Mouse (Mus musculus) limb, embryonic 10.5 days (tissue): Measurements from ENCODE around the gene Opa1. TPM values are rescaled to one million over a fixed set of nuclear protein-coding genes. Genes with fewer than 3 reads are reported as not detected.

Experiments
- DNase-seq: peaks from one replicate; pipeline ENCODE4 v3.0.0-alpha.2; 2017; ENCODE audit warnings: low spot score
- H3K27ac ChIP-seq: fragments of 300-500 bp; sonication (generic); 2 replicates; pipeline ENCODE4 v1.5.1; 2016; ENCODE audit warnings: mild to moderate bottlenecking
- H3K27me3 ChIP-seq: fragments of 300-500 bp; sonication (generic); 2 replicates; pipeline ENCODE4 v1.6.1; 2016; ENCODE audit warnings: low read depth, mild to moderate bottlenecking; ENCODE audit not compliant: poor library complexity, severe bottlenecking
- H3K36me3 ChIP-seq: fragments of 300-500 bp; sonication (generic); 2 replicates; pipeline ENCODE4 v1.6.1; 2016; ENCODE audit warnings: mild to moderate bottlenecking, moderate library complexity
- H3K4me1 ChIP-seq: fragments of 300-500 bp; sonication (generic); 2 replicates; pipeline ENCODE4 v1.6.1; 2016
- H3K4me3 ChIP-seq: fragments of 300-500 bp; sonication (generic); 2 replicates; pipeline ENCODE4 v1.5.1; 2016; ENCODE audit warnings: mild to moderate bottlenecking, moderate library complexity
- H3K9me3 ChIP-seq: fragments of 300-500 bp; sonication (generic); replicated peaks from 2 replicates; pipeline ENCODE4 v1.6.1; 2016; ENCODE audit warnings: mild to moderate bottlenecking
- WGBS: fragments of 180-500 bp; shearing (Covaris S2); methylation state at CpG from one replicate; pipeline ENCODE4 v1.1.7; 2016; 5-methylcytosine and 5-hydroxymethylcytosine counted together
- polyA plus RNA-seq: library from polyadenylated mRNA; unstranded; fragments of >200 nt; fragmentation: Nextera tagmentation; extraction: Ambion mirVana; gene quantifications from 2 replicates; pipeline ENCODE4 v1.2.1, GENCODE M21; 2016

Gene Opa1
- polyA plus RNA-seq, 1 experiment from 2014 or later, result 40.4 TPM

DNA sequence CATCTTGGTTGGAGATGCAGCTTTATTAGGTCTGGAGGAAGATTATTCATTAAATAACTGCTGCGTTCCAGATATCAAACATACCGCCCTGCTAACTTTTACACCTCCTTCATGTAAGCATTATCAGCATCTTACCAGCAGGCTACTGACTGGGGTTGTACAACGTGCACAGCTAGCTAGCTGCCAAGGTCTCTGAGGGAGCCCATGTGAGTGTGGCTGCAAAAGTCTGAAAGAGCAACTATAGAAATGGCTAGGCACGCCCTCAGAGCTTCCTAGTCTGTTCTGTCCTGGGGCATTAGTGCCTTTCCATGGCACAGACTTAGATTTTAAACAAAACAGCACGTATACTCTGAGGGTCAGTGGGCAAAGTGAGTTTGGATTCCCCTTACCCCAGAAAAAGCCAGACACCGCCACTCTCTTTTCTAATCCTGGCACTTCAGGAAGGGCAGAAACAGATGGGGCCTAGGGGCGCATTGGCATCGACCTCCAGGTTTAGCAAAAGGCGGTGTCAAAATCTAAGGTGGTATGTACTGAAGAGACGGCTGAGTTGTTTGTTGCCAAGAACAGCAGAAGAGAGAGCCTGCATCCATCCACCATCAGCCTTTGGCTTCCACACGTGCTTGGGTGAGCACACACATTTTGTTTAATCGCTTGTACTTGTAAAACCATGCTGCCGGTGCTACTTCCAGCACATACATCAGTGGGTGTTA is 80.1 kb downstream of the Opa1 start:
- Histone ChIP-seq H3K27ac (no peak overlapping the region), H3K4me3 (no peak overlapping the region), H3K9me3 (no peaks in the 10 kb centered on the region), H3K36me3 (no peaks in the 10 kb centered on the region), H3K27me3 (0 out of 2 replicates have a peak, but pooled peaks cover 26% of the 10 kb centered on the region), H3K4me1 (peaks cover 11% of the 10 kb centered on the region)
- no peak for DNase-seq
- whole genome bisulfite sequencing, result 89% methylated on average over 13 of the region's 13 CpGs

- WGBS, result 86% methylated on average over 6 of the region's 6 CpGs
- no peak overlapping the region for H3K4me3 ChIP-seq
- peaks cover 26% of the 10 kb centered on the region; the same call in 1 of the 2 replicates for H3K27me3 ChIP-seq
Observed at GRCm38 (mm10) chr16:29663042-29663758, 84.1 kb downstream of the Opa1 start.

DNA sequence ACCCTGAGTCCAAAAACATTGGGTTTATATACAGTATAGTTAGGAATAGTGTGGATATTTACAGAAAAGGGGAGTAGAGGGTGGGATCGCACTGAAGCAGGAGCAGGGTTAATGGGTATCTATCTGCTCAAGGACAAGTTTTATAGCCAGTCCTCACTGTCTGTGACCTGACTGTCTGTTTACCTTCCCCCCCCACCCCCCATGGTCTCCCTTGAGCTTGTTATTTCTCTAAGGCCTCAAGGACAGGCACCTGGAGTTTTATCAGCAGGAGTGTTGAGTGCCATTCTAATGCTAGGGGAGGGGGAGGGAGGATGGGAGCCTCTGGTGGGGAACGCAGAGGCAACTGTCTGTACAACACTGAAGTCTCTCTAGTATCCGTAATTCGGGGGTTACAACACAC is 85.3 kb downstream of the Opa1 start:
- H3K4me3 ChIP-seq, result no peak overlapping the region
- H3K4me1 ChIP-seq, result peaks cover 16% of the 10 kb centered on the region
- H3K27me3 ChIP-seq, result peaks cover 25% of the 10 kb centered on the region; the same call in 1 of the 2 replicates
- WGBS, result 39% methylated on average over 4 of the region's 4 CpGs
- no peaks in the 10 kb centered on the region for H3K9me3 ChIP-seq
- no peaks in the 10 kb centered on the region for H3K36me3 ChIP-seq
- no peak for DNase-seq
- no peak overlapping the region for H3K27ac ChIP-seq

More at GRCm38 (mm10) chr16:29663042-29663758, 84.1 kb downstream of the Opa1 start:
- H3K27ac ChIP-seq, result no peak overlapping the region
- no peaks in the 10 kb centered on the region for H3K9me3 ChIP-seq
- DNase-seq, result no peak
- no peaks in the 10 kb centered on the region for H3K36me3 ChIP-seq
- H3K4me1 ChIP-seq, result peaks cover 18% of the 10 kb centered on the region

GRCm38 (mm10) chr16:29666991-29667701 is 88.0 kb downstream of the Opa1 start:
- Histone ChIP-seq H3K36me3 (no peaks in the 10 kb centered on the region), H3K4me1 (peaks cover 16% of the 10 kb centered on the region), H3K27me3 (peaks cover 9% of the 10 kb centered on the region; the same call in 1 of the 2 replicates), H3K9me3 (no peaks in the 10 kb centered on the region), H3K4me3 (no peak overlapping the region), H3K27ac (peak overlapping the region; percentile 7)
- WGBS, result 31% methylated on average over 17 of the region's 17 CpGs
- peak; percentile 44 for DNase-seq

- Histone ChIP-seq H3K27me3 (peaks cover 8% of the 10 kb centered on the region; the same call in 1 of the 2 replicates), H3K27ac (peak overlapping the region; percentile 7; the same call in 1 of the 2 replicates), H3K4me1 (peaks cover 16% of the 10 kb centered on the region), H3K9me3 (no peaks in the 10 kb centered on the region), H3K4me3 (no peak overlapping the region), H3K36me3 (no peaks in the 10 kb centered on the region)
- WGBS, result 33% methylated on average over 5 of the region's 5 CpGs
- no peak for DNase-seq
Observed at GRCm38 (mm10) chr16:29667702-29668061, 88.5 kb downstream of the Opa1 start.

GRCm38 (mm10) chr16:29668451-29668850 is 89.3 kb downstream of the Opa1 start:
- WGBS, result 96% methylated on average over 12 of the region's 12 CpGs
- no peaks in the 10 kb centered on the region for H3K9me3 ChIP-seq
- peaks cover 16% of the 10 kb centered on the region for H3K4me1 ChIP-seq
- no peak overlapping the region for H3K4me3 ChIP-seq
- no peak for DNase-seq
- no peak overlapping the region for H3K27ac ChIP-seq
- H3K36me3 ChIP-seq, result no peaks in the 10 kb centered on the region
- peaks cover 1% of the 10 kb centered on the region; the same call in 1 of the 2 replicates for H3K27me3 ChIP-seq

- Histone ChIP-seq H3K9me3 (no peaks in the 10 kb centered on the region), H3K27me3 (no peaks in the 10 kb centered on the region; the same call in 1 of the 2 replicates), H3K4me3 (no peak overlapping the region), H3K27ac (no peak overlapping the region), H3K4me1 (peaks cover 12% of the 10 kb centered on the region), H3K36me3 (no peaks in the 10 kb centered on the region)
- WGBS, result 100% methylated on average over 3 of the region's 3 CpGs
- DNase-seq, result no peak
Observed at GRCm38 (mm10) chr16:29670806-29671205, 91.7 kb downstream of the Opa1 start.

- no peak for DNase-seq
- WGBS, result 93% methylated on average over 3 of the region's 3 CpGs
- Histone ChIP-seq H3K36me3 (no peaks in the 10 kb centered on the region), H3K4me3 (no peak overlapping the region), H3K27me3 (no peaks in the 10 kb centered on the region), H3K27ac (no peak overlapping the region), H3K9me3 (no peaks in the 10 kb centered on the region), H3K4me1 (no peaks in the 10 kb centered on the region; the same call in 1 of the 2 replicates)
Observed at GRCm38 (mm10) chr16:29673230-29673629, 94.1 kb downstream of the Opa1 start.

GRCm38 (mm10) chr16:29679607-29680006 is 100.5 kb downstream of the Opa1 start:
- H3K4me3 ChIP-seq, result no peak overlapping the region
- no peak overlapping the region for H3K27ac ChIP-seq
- peaks cover 38% of the 10 kb centered on the region for H3K4me1 ChIP-seq
- H3K36me3 ChIP-seq, result no peaks in the 10 kb centered on the region
- 0 out of 2 replicates have a peak, but pooled peaks cover 10% of the 10 kb centered on the region for H3K27me3 ChIP-seq
- WGBS, result 84% methylated on average over 5 of the region's 5 CpGs
- DNase-seq, result peak; percentile 29
- H3K9me3 ChIP-seq, result no peaks in the 10 kb centered on the region

- Histone ChIP-seq H3K27ac (peak overlapping the region; percentile 26; the same call in 1 of the 2 replicates), H3K4me3 (no peak overlapping the region), H3K27me3 (0 out of 2 replicates have a peak, but pooled peaks cover 10% of the 10 kb centered on the region), H3K9me3 (no peaks in the 10 kb centered on the region), H3K4me1 (peaks cover 41% of the 10 kb centered on the region), H3K36me3 (no peaks in the 10 kb centered on the region)
- DNase-seq, result peak; percentile 30
- WGBS, result 61% methylated on average over 18 of the region's 18 CpGs
Observed at GRCm38 (mm10) chr16:29680548-29681175, 101.5 kb downstream of the Opa1 start.

DNA sequence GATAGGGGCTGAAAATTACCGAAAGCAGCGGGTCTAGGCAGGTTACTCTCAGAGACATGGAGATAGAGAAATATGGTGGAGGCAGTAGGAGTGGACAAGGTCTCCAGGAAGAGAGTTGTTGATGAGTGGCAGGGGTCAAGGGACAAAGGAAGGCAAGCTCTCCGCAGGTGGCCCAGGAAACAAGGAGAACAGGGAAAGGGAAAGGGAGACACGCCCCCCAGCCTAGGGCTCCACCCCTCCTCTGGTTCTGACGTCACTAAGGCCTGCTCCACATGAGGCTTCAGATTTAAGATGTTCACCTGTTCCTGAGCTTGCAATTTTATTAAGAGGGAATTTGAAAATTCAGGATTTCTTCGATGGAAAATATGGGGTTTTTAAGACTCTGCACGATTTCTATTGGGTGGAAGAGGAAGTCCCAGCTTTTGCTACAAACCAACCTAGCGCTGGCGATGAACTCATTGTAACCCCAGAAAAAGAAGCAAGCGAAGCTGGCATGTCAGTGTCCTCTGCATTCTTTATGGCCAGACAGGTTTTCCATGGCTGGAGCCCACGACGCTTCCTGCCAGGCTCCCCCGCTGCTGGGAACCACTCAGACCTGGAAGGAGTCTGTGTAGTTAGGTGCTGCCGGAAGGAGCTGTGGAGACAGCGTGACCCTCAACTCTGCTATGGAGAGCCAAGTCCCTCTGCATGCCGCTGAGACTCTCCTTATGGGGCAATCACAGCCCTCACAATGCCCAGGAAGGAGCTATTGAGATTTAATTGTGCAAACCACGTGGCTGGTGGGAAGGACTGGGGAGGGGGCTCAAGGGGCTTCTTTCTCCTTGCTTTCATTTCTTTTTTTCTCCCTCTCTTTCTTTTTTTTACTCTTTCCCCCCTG is 103.7 kb downstream of the Opa1 start:
- Histone ChIP-seq H3K9me3 (no peaks in the 10 kb centered on the region), H3K27ac (peak overlapping the region; percentile 80), H3K4me1 (peaks cover 44% of the 10 kb centered on the region), H3K4me3 (peak overlapping the region; percentile 13; the same call in 1 of the 2 replicates), H3K27me3 (0 out of 2 replicates have a peak, but pooled peaks cover 15% of the 10 kb centered on the region), H3K36me3 (no peaks in the 10 kb centered on the region)
- DNase-seq, result no peak
- 38% methylated on average over 17 of the region's 17 CpGs for WGBS
